Mouse (Mus musculus) thymus, postnatal 25 days (tissue): Measurements from ENCODE around the gene Tsnaxip1.

ENCODE experiments used
- DNase-seq: peaks from one replicate; pipeline ENCODE4 v3.0.0; 2022

Tsnaxip1 gene

GRCm38 (mm10) chr8:105866364-105867029 lies 39.0 kb downstream of the Tsnaxip1 start:
- no peak for DNase-seq

- DNase-seq, result no peak
Observed at GRCm38 (mm10) chr8:105874301-105874700, 46.8 kb downstream of the Tsnaxip1 start.

DNA sequence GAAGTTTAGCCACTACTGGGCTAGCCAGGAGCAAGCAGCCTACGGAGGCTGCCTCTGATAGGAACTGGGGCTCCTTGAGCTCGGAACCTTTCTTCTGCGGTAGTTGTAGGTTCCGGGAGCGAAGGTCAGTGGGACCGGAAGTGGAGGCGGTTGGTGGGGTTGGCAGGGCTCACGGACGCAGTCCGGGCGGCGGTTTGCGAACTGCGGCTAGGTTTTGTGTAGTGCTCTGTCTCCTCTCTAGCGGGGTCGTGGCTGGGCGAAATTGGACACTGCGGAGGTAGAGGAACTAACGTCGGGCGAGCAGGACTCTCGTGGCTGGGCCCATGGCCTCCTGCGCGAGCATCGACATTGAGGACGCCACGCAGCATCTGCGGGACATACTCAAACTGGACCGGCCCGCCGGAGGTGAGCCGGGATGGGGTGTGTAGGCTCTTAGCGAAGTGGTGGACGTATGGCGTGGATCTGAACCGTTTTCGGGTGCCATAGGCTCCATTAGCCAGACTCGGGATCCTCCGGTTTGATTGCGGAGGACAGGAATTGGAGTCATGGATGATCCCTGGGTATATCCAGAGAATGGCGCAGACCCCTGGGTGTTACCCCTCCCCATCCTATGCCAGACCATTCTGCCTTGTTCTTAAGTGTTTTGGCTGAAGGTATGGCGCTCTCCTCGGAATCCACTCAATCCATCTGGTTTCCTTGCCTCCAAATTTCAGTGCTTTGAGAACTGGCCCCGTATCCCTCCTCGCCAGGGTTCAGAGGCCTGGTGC lies 53.4 kb downstream of the Tsnaxip1 start, which contains the start of gene Edc4:
TSS of gene Edc4 (plus strand) at position 128 of the 767 bp plus-strand sequence.
- DNase-seq, result peak; percentile 90

GRCm38 (mm10) chr8:105889756-105890465 lies 62.4 kb downstream of the Tsnaxip1 start:
- DNase-seq, result no peak

GRCm38 (mm10) chr8:105890870-105891269 lies 63.3 kb downstream of the Tsnaxip1 start:
- no peak for DNase-seq

DNA sequence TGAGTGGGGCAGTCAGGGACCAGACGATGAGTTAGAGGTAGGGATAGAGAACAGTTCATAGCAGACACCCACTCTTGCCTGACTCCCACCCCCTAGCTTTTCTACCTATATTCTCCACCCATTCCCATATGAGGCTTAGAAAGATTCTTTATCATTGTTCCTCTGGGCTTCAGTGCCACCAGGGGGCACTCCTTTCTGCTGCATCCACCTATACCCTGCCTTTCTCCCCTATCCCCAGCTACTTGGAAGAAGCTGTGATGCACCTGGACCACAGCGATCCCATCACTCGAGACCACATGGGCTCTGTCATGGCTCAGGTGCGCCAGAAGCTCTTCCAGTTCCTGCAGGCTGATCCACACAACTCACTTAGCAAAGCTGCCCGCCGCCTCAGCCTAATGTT lies 64.9 kb downstream of the Tsnaxip1 start:
- DNase-seq, result peak; percentile 40

DNA sequence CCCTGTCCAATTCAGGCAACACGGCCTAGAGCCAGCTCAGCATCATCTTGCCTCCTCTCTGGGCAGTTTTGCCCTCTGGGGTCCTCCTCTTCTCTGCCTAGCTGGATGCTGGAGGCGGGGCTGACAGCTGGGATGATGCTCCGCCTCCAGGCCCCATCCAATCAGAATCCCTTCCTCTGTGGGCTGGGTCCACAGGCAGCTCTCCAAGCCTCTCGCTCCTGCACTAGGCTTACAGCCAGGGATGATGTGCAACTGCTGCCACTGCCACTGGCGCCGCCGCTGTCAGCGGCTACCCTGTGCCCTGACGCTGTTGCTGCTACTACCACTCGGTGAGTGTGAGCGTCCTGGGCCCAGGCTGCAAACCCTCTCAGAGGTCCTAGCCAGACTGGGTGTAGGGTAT lies 65.8 kb downstream of the Tsnaxip1 start, which contains the start of gene Nrn1l:
TSS of gene Nrn1l (plus strand) at position 229 of the 400 bp plus-strand sequence.
- peak; percentile 31 for DNase-seq
